Mouse (Mus musculus): Measurements from ENCODE around the gene Luc7l3.
"Not testable (repeated sequence)": the region's sequence is repeated elsewhere in the genome, so short reads cannot be mapped to it uniquely, and the experiment has no call there.

Luc7l3 gene

DNA sequence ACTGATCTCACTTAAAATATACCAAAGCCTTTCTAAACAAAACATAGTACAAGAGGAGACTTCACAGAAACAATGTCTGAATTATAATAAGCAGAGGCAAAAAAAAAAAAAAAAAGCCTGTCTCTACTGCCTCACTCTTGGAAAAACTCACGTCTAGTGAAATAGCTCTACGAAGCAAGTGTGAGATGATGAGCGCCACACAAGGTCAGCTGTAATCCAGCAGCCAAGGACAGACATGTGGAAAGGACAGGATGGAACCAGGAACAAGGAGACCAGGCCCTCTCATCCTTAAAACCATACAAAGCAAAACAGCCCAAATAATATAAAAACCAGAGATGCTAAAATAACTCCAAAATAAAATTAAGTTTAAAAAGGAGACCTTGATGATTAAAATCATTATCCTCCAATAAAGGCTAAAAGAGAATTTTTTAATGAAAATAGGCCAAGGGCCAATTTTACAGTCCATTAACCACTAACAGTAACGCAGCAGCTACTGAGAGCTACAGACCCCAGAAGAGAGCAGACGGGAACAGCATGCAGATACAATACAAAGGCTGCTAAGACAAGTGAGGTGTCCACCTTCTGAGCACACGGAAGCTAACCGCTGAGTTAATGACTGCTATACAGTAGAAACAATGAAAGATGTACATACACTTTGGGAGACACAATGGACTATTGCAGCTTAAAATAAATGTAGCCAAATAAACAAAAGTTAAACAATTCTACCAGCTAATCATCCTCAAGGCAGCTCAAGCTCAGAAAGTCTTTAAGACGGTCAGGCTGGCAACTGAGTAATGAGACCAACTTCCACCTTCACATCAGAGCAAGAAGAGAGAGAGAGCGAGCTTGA lies 26.6 kb downstream of the Luc7l3 start:
- no peak for DNase-seq (ENCODE audit: low read depth, low spot score)

DNA sequence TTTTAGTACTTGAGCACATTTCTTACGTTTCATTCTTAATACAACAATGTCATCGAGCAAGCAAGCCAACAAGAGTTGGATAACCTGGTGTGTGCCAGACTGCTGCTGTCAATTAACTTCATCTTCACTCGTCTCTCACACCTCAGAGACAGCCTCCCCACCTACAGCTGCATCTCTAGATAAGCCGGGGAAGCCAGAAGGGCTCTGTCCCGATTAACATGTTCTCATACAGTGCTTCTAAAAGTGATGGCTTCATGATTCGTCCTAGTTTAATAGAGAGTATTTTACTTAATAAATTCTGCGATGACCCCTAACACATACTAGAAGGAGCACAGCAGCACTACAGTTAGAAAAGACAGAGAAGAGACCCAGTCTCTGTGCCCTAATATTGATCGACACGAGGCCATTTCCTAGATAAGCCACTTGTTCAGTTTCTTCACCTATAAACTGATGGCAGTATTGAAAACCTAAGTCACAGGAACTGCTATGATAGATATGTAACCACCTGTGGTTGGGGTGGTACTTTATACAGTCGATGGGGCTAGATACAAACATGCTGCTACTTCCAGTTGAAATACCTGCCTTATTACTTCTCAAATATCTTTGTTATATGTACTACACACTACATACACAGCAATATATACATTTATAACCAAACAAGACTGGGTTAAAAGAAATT lies 31.6 kb downstream of the Luc7l3 start:
- no peak for DNase-seq (ENCODE audit: low read depth, low spot score)

GRCm38 (mm10) chr11:94287105-94287504 lies 34.7 kb downstream of the Luc7l3 start:
- no peak for DNase-seq (ENCODE audit: low read depth, low spot score)

GRCm38 (mm10) chr11:94285886-94286574 lies 35.8 kb downstream of the Luc7l3 start:
- DNase-seq (ENCODE audit: low read depth, low spot score) = no peak

GRCm38 (mm10) chr11:94283536-94284099 lies 38.2 kb downstream of the Luc7l3 start:
- DNase-seq (ENCODE audit: low read depth, low spot score) = no peak

- DNase-seq (ENCODE audit: low read depth, low spot score) = no peak
Observed at GRCm38 (mm10) chr11:94282291-94282690, 39.5 kb downstream of the Luc7l3 start.

GRCm38 (mm10) chr11:94281199-94282181 lies 40.3 kb downstream of the Luc7l3 start, which contains the start of gene Gm21885:
TSS of gene Gm21885 (plus strand) at chr11:94281873.
- no peak for DNase-seq (ENCODE audit: low read depth, low spot score)

- peak; percentile 93 for DNase-seq (ENCODE audit: low read depth, low spot score)
Observed at GRCm38 (mm10) chr11:94276869-94277337, 44.9 kb downstream of the Luc7l3 start.

DNA sequence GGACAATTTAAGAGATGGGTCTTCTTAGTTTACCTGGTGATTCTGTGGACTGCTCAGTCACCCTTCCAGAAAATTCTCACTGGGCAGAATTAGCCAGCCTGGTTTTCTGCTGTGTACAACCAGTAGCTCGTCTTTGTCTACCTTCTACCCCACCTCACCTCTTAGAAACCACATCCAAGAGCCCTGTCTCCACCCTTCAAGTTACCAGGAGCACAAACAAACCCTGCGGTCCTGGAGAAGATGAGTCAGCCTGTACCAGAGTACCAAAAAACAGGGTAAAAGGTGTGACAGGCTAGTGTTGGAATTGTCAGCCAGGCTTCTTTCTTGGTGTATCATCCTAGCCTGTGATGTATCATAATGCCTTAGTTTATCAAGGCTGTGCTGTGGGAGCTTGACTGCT lies 46.1 kb downstream of the Luc7l3 start:
- DNase-seq (ENCODE audit: low read depth, low spot score) = peak; percentile 66

DNA sequence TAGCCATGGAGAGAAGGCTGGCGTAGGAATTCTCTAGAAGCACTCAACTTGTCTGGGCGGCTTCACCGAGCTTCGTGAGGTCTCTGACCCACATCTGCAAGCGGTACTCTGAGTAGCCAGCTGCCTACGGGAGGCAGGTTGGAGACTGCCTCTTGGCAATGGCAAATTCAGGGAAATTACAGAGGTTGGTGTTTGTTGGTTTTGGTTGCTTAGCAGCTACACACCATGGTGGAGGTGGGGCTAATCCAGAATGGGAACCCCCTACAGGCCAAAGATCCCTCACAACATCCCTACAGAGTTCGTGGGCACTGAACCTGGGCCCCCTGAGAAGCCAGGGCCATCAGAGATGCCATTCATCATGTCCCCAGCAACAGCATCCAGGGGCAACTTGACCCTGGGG lies 46.6 kb downstream of the Luc7l3 start:
- DNase-seq (ENCODE audit: low read depth, low spot score) = peak; percentile 41

DNA sequence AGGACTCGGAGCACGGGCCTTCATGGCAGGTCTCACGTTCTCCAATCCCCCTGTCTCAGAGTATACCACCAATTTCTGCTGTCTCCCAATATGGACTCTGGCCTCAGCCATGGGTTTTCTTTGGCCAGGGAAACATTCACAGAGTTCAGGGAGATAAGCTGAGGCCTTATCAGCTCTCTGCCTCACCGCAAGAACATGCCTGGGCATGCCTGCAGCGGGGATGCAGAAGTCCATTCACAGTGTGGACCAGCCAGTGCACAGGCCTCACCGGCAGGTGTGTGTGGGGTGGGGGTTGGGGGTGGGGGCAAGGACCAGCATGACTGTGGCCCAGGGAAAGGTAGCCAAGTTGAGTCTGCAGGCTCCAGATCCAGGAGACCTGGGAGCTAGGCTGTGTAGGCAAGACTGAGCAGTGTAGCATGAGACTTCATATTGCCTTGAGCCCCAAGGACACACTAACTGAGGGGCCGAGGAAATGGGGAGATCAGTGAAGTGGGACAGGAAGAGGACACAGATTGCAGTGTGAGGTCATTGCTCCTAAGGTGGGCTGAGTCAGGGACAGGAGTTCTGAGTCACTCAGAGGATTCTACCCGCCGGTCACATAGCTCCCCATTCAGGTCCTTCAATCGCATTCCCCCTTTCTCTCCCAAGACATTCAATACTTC lies 47.5 kb downstream of the Luc7l3 start:
- DNase-seq (ENCODE audit: low read depth, low spot score) = no peak

- no peak for DNase-seq (ENCODE audit: low read depth, low spot score)
Observed at GRCm38 (mm10) chr11:94272960-94273927, 48.5 kb downstream of the Luc7l3 start.

GRCm38 (mm10) chr11:94271015-94271414 lies 50.8 kb downstream of the Luc7l3 start:
- no peak for DNase-seq (ENCODE audit: low read depth, low spot score)

DNA sequence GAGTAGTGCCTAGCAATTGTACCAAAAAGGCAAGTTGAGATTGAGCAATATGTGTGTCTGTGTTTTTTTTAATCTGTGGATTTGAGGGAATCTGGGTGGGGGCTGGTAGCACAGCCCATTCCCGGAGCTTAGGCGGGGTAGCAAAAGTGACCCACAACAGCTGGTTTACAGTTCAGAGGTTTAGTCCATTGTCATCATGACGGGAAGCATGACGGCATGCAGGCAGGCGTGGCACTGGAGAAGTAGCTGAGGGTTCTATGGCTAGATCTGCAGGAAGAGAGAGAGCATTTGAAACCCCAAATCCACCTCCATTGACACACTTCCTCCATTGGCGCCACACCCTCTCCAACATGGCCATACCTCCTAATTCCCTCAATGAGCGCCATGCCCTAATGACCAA lies 51.9 kb downstream of the Luc7l3 start:
- DNase-seq (ENCODE audit: low read depth, low spot score) = no peak

DNA sequence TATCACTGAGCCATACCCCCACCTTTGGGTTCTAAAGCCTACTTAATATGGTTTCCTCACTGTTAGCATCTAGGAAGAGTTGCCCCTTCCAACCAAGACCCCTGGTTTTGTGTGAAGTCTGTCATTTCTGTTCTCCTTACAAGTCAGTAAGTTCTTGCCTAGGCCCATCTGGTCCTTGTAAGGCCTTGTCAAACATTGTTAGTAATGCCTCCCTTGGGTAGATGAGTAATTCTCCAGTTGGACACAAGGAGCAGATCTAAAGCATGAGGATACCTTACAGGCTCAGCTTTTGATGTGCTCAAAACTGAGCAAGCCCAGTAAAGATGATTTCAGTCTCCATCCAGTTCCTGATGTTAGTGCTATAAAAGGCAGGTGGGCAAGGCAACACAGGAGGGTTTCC lies 53.0 kb downstream of the Luc7l3 start:
- no peak for DNase-seq (ENCODE audit: low read depth, low spot score)

DNA sequence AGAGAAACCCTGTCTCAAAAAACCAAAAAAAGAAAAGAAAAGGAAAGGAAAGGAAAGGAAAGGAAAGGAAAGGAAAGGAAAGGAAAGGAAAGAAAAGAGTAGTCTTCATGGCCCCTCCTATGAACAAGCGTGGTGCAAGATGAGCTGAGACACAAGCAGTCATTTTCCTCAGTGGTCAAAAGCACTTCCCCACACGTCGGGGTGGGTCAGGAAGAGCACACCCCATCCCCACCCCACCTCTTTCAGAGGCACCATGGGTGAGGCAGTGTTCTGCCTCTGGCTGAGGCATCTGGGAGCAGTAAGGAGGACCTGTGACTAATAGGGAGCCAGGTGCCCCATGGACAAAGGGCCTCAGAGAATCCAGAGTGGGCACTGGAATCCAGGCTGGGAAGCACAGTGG lies 55.6 kb downstream of the Luc7l3 start:
- not testable (repeated sequence) for DNase-seq (ENCODE audit: low read depth, low spot score)

- peak; percentile 54 for DNase-seq (ENCODE audit: low read depth, low spot score)
Observed at GRCm38 (mm10) chr11:94265134-94265785, 56.5 kb downstream of the Luc7l3 start.

DNA sequence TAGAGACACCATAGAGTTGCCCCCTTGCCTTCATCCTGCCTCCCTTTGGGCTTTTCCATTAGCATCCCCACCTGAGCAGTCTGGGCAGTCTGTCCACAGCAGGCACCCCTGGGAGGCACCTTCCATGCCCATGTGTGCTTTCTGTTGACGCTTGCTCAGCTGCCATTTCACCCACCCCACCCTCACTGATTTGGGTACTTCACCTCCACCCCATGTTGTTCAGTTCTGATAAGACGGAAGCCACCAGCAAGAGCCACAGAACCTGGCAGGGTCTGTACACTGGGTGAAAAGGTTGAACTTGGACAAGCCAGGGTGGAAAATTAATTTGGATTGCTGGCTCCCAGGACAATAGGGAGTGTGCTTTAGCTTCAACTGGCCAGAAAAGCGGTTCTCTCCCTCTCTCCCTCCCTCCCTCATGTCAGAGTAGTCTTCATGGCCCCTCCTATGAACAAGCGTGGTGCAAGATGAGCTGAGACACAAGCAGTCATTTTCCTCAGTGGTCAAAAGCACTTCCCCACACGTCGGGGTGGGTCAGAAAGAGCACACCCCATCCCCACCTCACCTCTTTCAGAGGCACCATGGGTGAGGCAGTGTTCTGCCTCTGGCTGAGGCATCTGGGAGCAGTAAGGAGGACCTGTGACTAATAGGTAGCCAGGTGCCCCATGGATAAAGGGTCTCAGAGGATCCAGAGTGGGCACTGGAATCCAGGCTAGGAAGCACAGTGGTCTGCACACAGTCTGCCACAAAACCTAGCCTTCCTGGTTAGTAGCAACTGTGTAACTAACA lies 60.0 kb downstream of the Luc7l3 start:
- DNase-seq (ENCODE audit: low read depth, low spot score) = no peak
